Mouse (Mus musculus): Measurements from ENCODE around the gene Fam181a.

- no peak for TF ChIP-seq CTCF (IDR thresholded peaks at IDR 0.05; ENCODE audit: extremely low read depth, insufficient read length, insufficient replicate concordance, low read depth, low read length)
- TF ChIP-seq POLR2A (IDR thresholded peaks at IDR 0.05; ENCODE audit: low read depth, low read length): no peak
These were observed 3.3 kb downstream of the Fam181a start for GRCm38 (mm10) chr12:103313871-103314639.
